Mouse (Mus musculus) heart, embryonic 12.5 days (tissue): ENCODE measurements around the gene Phf3. TPM values are rescaled to one million over a fixed set of nuclear protein-coding genes. Genes with fewer than 3 reads are reported as not detected.
"Not testable (repeated sequence)": the region's sequence is repeated elsewhere in the genome, so short reads cannot be mapped to it uniquely, and the experiment has no call there.

ENCODE experiments used
- ATAC-seq: fragments of 200-750 bp; cut with Nextera tagmentation; 2 replicates; pipeline ENCODE4 v1.8.0; 2017; ENCODE audit warnings: moderate TSS enrichment, moderate library complexity; ENCODE audit not compliant: insufficient number of reproducible peaks, low FRiP score
- H3K27ac ChIP-seq: fragments of 300-500 bp; sonication (generic); 2 replicates; pipeline ENCODE4 v1.5.1; 2016; ENCODE audit warnings: mild to moderate bottlenecking, moderate library complexity; ENCODE audit not compliant: poor library complexity, severe bottlenecking
- H3K27me3 ChIP-seq: fragments of 300-500 bp; sonication (generic); replicated peaks from 2 replicates; pipeline ENCODE4 v1.6.1; 2016; ENCODE audit warnings: mild to moderate bottlenecking, moderate library complexity
- H3K36me3 ChIP-seq: fragments of 300-500 bp; sonication (generic); 2 replicates; pipeline ENCODE4 v1.6.1; 2016; ENCODE audit warnings: mild to moderate bottlenecking, moderate library complexity
- H3K4me1 ChIP-seq: fragments of 300-500 bp; sonication (generic); replicated peaks from 2 replicates; pipeline ENCODE4 v1.6.1; 2016; ENCODE audit warnings: mild to moderate bottlenecking
- H3K4me2 ChIP-seq: fragments of 300-500 bp; sonication (generic); 2 replicates; pipeline ENCODE4 v1.6.1; 2016; ENCODE audit warnings: mild to moderate bottlenecking, moderate library complexity
- H3K4me3 ChIP-seq: fragments of 300-500 bp; sonication (generic); 2 replicates; pipeline ENCODE4 v1.5.1; 2016; ENCODE audit warnings: mild to moderate bottlenecking
- H3K9ac ChIP-seq: fragments of 300-500 bp; sonication (generic); 2 replicates; pipeline ENCODE4 v1.6.1; 2016; ENCODE audit warnings: mild to moderate bottlenecking, moderate library complexity
- H3K9me3 ChIP-seq: fragments of 300-500 bp; sonication (generic); replicated peaks from 2 replicates; pipeline ENCODE4 v1.6.1; 2016; ENCODE audit warnings: mild to moderate bottlenecking, moderate library complexity
- WGBS: fragments of 180-500 bp; shearing (Covaris S2); methylation state at CpG from one replicate; pipeline ENCODE4 v1.1.7; 2016; 5-methylcytosine and 5-hydroxymethylcytosine counted together
- polyA plus RNA-seq: library from polyadenylated mRNA; unstranded; fragments of >200 nt; fragmentation: Nextera tagmentation; extraction: Ambion mirVana; gene quantifications from 2 replicates; pipeline ENCODE4 v1.2.1, GENCODE M21; 2016

Phf3 gene
- polyA plus RNA-seq, result 38.2 and 38.6 TPM in 2 replicates

DNA sequence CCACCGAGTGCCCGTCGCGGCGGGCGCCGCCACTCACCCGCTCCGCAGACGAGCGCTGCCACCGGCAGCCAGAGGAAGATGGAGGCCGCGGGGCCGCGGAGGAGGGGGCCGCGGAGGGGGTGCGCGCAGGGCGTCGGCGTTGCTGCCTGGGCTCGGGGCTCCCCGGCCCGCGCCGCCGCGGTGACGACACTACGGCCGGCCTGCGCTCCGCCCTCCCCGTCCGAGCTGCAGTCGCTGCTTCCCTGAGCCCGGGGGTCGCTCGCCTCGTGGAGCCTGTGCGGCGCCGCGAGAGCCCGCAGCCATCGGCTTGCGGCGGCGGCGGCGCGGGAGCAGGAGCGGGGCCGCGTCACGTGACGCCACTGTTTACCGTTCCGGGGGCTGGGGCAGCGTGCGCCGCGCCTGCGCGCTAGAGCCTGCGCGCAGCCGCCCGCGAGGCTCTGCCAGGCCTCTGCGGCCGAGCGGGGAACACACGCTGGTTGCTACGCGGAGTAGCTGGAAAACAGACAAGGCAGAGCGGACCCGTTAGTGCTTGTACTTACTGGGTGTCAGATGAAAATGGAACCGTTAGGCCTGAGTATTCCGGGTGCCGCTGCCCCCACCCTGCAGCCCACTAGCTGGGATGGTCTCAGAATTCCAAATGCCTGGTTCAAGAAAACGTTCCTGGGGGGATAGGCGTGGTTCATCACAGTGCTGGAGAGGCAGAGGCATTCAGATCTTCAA lies at the start of gene Phf3:
TSS of gene Phf3 (minus strand) at position 381 of the 720 bp plus-strand sequence.
- peak; percentile 93 for ATAC-seq
- WGBS, result under 1% methylated on average over 77 of the region's 85 CpGs
- no peaks in the 10 kb centered on the region for H3K9me3 ChIP-seq
- H3K4me3 ChIP-seq, result peak within 1 kb of the TSS; percentile 76
- H3K36me3 ChIP-seq, result no peaks in the 10 kb centered on the region
- H3K4me2 ChIP-seq, result peak within 1 kb of the TSS; percentile 70
- peaks cover 14% of the 10 kb centered on the region for H3K4me1 ChIP-seq
- H3K27me3 ChIP-seq, result no peaks in the 10 kb centered on the region
- peak within 1 kb of the TSS; percentile 98 for H3K27ac ChIP-seq
- H3K9ac ChIP-seq, result peak within 1 kb of the TSS; percentile 94

GRCm38 (mm10) chr1:30922237-30922636 lies 48.5 kb upstream of the Phf3 start:
- H3K36me3 ChIP-seq, result no peaks in the 10 kb centered on the region
- no peak for ATAC-seq

GRCm38 (mm10) chr1:30921252-30921651 lies 47.5 kb upstream of the Phf3 start:
- Histone ChIP-seq H3K4me3 (no peak overlapping the region), H3K27ac (no peak overlapping the region), H3K4me2 (no peak overlapping the region), H3K4me1 (no peaks in the 10 kb centered on the region), H3K9ac (no peak overlapping the region), H3K27me3 (no peaks in the 10 kb centered on the region), H3K9me3 (peaks cover 22% of the 10 kb centered on the region), H3K36me3 (no peaks in the 10 kb centered on the region)
- ATAC-seq, result no peak

More at GRCm38 (mm10) chr1:30922237-30922636, 48.5 kb upstream of the Phf3 start:
- WGBS, result 84% methylated on average over 3 of the region's 3 CpGs
- Histone ChIP-seq H3K4me1 (no peaks in the 10 kb centered on the region), H3K4me3 (no peak overlapping the region), H3K27me3 (no peaks in the 10 kb centered on the region), H3K4me2 (no peak overlapping the region), H3K27ac (no peak overlapping the region), H3K9me3 (peaks cover 22% of the 10 kb centered on the region), H3K9ac (no peak overlapping the region)

DNA sequence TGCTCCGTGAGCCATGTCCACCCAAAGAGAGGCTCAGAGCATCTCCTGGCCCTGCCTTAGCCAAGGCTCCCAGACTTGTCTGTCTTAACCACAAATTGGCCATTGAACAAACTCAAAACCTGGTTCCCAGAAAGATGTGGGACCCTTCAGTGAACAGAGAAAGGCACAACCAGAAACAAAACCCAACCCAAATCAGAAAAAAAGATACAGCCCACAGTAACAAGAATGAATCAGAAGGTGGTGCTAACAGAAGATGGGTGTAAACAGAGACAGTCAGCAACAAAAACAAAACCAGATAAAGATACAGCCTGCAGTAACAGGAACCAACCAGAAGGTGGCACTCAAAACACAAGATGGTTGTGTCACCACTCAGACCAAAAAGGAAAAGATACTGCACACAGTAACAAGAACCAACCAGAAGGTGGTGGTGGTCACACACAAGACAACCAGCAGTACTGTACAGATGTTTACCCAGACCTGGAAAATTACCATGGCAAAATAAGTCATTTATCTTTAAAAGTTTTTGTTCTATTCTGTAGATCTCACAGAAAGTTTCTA lies 47.0 kb upstream of the Phf3 start:
- H3K27ac ChIP-seq, result no peak overlapping the region
- H3K9ac ChIP-seq, result no peak overlapping the region
- H3K4me2 ChIP-seq, result no peak overlapping the region
- WGBS, result 90% methylated on average over 1 of the region's 1 CpGs
- no peaks in the 10 kb centered on the region for H3K4me1 ChIP-seq
- ATAC-seq, result no peak
- H3K4me3 ChIP-seq, result no peak overlapping the region
- peaks cover 22% of the 10 kb centered on the region for H3K9me3 ChIP-seq
- H3K27me3 ChIP-seq, result no peaks in the 10 kb centered on the region
- H3K36me3 ChIP-seq, result no peaks in the 10 kb centered on the region

DNA sequence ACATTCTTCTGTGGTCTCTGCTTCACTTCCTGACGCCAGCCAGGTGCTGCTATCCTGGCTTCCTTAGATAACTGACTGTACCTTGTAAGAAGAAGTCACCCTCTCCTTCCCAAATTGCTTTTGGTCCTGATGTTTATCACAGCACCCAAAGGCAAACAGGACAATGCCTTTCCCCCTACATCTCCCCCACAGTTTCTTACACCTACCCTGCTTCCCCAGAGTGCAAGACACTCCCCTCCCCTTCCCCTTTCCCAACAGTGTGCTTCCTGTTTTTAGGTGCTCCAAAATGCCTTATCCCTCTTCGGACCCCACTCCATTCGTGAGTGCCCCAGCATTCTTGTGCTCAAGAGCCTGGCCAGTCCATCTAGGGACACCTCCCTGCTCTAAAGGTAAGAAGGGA lies 36.5 kb upstream of the Phf3 start:
- 52% methylated on average over 3 of the region's 3 CpGs for WGBS
- H3K4me1 ChIP-seq, result no peaks in the 10 kb centered on the region

DNA sequence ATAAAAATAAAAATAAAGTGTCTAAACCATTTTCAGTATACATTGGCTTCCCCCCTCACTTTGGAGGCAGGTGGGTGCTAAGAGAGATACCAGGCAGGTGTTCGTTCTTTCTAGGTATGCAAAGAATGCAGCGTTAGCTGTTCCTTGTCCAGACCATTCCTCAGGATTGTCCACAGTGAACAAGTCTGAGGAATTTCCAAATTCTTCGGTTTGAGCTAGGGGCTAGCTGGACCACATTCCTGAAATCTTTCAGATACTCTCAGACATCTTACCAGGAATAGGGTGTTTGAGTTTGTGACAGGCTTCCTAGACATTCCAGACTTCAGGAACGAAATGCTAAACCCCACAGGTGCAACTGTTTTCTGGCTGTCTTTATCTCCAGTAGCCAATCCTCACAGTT lies 35.1 kb upstream of the Phf3 start:
- Histone ChIP-seq H3K27me3 (no peaks in the 10 kb centered on the region), H3K4me3 (no peak overlapping the region), H3K4me1 (no peaks in the 10 kb centered on the region), H3K27ac (no peak overlapping the region), H3K9ac (no peak overlapping the region), H3K4me2 (no peak overlapping the region), H3K36me3 (no peaks in the 10 kb centered on the region), H3K9me3 (no peaks in the 10 kb centered on the region)
- ATAC-seq, result no peak
- WGBS, result 40% methylated on average over 4 of the region's 4 CpGs

More for the DNA sequence above, 36.5 kb upstream of the Phf3 start:
- Histone ChIP-seq H3K9ac (no peak overlapping the region), H3K9me3 (no peaks in the 10 kb centered on the region), H3K27me3 (no peaks in the 10 kb centered on the region), H3K4me3 (no peak overlapping the region), H3K4me2 (no peak overlapping the region), H3K27ac (no peak overlapping the region), H3K36me3 (no peaks in the 10 kb centered on the region)
- no peak for ATAC-seq

DNA sequence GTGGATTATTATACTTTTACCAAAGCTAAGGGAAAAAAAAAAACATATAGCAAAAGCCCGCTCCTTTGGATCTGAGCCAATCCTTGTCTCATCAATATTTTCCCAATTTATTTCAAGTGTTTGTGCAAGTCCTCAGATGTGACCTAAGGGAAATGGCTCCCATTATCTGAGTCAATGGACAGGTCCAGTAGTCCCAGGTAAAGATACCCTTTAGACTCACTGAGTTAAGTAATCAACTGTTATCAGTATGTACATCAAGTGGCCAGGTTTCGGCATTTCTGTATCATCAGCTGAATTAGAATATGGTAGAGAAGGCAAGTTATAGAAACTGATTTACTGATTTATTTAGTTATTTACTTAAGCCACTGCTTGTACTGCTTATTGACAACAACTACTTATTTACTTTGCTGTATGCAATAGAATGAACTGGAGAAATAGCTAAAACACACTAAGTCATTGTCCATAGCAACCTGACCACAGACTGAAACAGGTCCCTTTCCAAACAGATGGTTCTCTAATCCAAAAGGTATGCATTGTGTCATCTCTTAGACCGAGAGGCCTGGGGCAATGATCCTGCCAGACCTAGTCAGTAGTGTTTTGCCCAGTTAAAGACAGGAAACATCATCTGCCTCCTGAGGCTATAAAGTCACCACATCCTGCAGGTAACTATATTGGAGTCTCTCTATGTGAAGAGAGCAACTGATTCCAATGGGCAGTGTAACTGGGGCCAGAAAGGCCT lies 29.9 kb upstream of the Phf3 start:
- 83% methylated on average over 3 of the region's 3 CpGs for WGBS
- H3K4me3 ChIP-seq, result no peak overlapping the region
- no peaks in the 10 kb centered on the region for H3K27me3 ChIP-seq
- H3K4me1 ChIP-seq, result no peaks in the 10 kb centered on the region
- H3K9me3 ChIP-seq, result 0 out of 2 replicates have a peak, but pooled peaks cover 6% of the 10 kb centered on the region
- no peak for ATAC-seq
- no peak overlapping the region for H3K9ac ChIP-seq
- H3K36me3 ChIP-seq, result no peaks in the 10 kb centered on the region
- H3K27ac ChIP-seq, result no peak overlapping the region
- H3K4me2 ChIP-seq, result no peak overlapping the region

GRCm38 (mm10) chr1:30898691-30899090 lies 25.0 kb upstream of the Phf3 start:
- Histone ChIP-seq H3K4me1 (no peaks in the 10 kb centered on the region), H3K27ac (no peak overlapping the region), H3K9ac (no peak overlapping the region), H3K9me3 (0 out of 2 replicates have a peak, but pooled peaks cover 6% of the 10 kb centered on the region), H3K36me3 (no peaks in the 10 kb centered on the region), H3K27me3 (no peaks in the 10 kb centered on the region), H3K4me2 (no peak overlapping the region), H3K4me3 (no peak overlapping the region)
- no peak for ATAC-seq
- 57% methylated on average over 2 of the region's 2 CpGs for WGBS

DNA sequence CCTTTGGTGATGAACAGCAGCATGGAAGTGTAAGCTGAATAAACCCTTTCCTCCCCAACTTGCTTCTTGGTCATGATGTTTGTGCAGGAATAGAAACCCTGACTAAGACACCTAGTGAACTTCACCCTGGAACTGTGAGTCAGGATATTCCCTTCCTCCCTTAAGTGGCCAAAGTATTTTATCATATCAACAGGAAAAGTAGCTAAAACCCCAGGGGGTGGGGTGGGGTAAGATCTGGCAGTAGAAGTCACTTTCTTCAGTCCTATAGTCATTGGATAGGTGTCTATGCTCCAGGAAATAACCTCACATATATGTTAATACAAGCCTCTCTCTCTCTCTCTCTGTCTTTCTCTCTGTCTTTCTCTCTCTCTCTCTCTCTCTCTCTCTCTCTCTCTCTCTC lies 21.6 kb upstream of the Phf3 start:
- H3K4me3 ChIP-seq, H3K4me2 ChIP-seq, H3K4me1 ChIP-seq, H3K9ac ChIP-seq, H3K27ac ChIP-seq, ATAC-seq, H3K27me3 ChIP-seq, H3K36me3 ChIP-seq, H3K9me3 ChIP-seq: not testable (repeated sequence)

- not testable (repeated sequence) for H3K36me3 ChIP-seq, H3K27ac ChIP-seq, H3K27me3 ChIP-seq, H3K9me3 ChIP-seq, H3K4me3 ChIP-seq, H3K4me1 ChIP-seq, H3K9ac ChIP-seq, ATAC-seq, H3K4me2 ChIP-seq
- WGBS, result 89% methylated on average over 1 of the region's 1 CpGs
Observed at GRCm38 (mm10) chr1:30883806-30884205, 10.1 kb upstream of the Phf3 start.

DNA sequence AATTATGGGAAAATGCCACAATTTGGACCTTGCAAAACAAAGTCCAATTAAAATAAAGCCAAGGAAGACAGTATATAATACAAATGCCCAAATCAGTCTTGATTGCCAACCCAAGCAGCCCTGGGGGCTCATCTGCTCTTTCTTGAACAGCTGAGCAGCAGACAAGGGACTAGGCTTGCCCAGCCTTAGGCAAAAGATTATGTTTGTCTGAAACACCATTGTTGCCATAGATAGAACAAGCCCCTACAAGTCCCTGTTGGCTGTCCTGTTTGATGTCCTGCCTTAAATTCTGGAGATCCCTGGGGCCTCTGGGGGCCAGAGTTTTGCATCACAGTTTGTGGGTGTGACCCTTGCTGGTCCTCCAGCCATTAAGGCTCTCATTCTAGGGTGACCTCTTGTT lies 2.0 kb upstream of the Phf3 start:
- H3K27me3 ChIP-seq, result no peaks in the 10 kb centered on the region
- H3K9me3 ChIP-seq, result no peaks in the 10 kb centered on the region
- peaks cover 9% of the 10 kb centered on the region for H3K4me1 ChIP-seq
- no peaks in the 10 kb centered on the region for H3K36me3 ChIP-seq
- H3K4me2 ChIP-seq, result no peak overlapping the region
- no peak for ATAC-seq
- no peak overlapping the region for H3K4me3 ChIP-seq
- no peak overlapping the region for H3K9ac ChIP-seq
- no peak overlapping the region for H3K27ac ChIP-seq
